Mouse (Mus musculus) kidney, postnatal 0 days (tissue): ENCODE data around the gene Capn13. TPM values are rescaled to one million over a fixed set of nuclear protein-coding genes. Genes with fewer than 3 reads are reported as not detected.

Source experiments
- ATAC-seq: fragments of 200-750 bp; cut with Nextera tagmentation; replicated peaks from 2 replicates; pipeline ENCODE4 v1.8.0; 2017; ENCODE audit warnings: low read depth, moderate number of reproducible peaks, moderate TSS enrichment, moderate library complexity; ENCODE audit not compliant: low FRiP score
- DNase-seq: peaks from one replicate; pipeline ENCODE4 v3.0.0-alpha.2; 2016; ENCODE audit warnings: low spot score
- H3K27ac ChIP-seq: fragments of 300-500 bp; sonication (generic); 2 replicates; pipeline ENCODE4 v1.5.1; 2014; ENCODE audit warnings: mild to moderate bottlenecking
- H3K27me3 ChIP-seq: fragments of 300-500 bp; sonication (generic); 2 replicates; pipeline ENCODE4 v1.6.1; 2014; ENCODE audit warnings: low read length, mixed read lengths; ENCODE audit not compliant: insufficient read depth
- H3K36me3 ChIP-seq: fragments of 300-500 bp; sonication (generic); 2 replicates; pipeline ENCODE4 v1.6.1; 2014; ENCODE audit warnings: low read length, mixed read lengths; ENCODE audit not compliant: insufficient read depth
- H3K4me1 ChIP-seq: fragments of 300-500 bp; sonication (generic); replicated peaks from 2 replicates; pipeline ENCODE4 v1.6.1; 2014; ENCODE audit warnings: antibody characterized with exemption, low read length, mixed read lengths; ENCODE audit not compliant: insufficient read depth
- H3K4me2 ChIP-seq: fragments of 300-500 bp; sonication (generic); 2 replicates; pipeline ENCODE4 v1.6.1; 2014; ENCODE audit warnings: mild to moderate bottlenecking, low read length, moderate library complexity, mixed read lengths
- H3K4me3 ChIP-seq: fragments of 300-500 bp; sonication (generic); replicated peaks from 2 replicates; pipeline ENCODE4 v1.5.1; 2014; ENCODE audit warnings: low read depth, low read length
- H3K9ac ChIP-seq: fragments of 300-500 bp; sonication (generic); 2 replicates; pipeline ENCODE4 v1.6.1; 2014; ENCODE audit warnings: low read depth, low read length
- H3K9me3 ChIP-seq: fragments of 300-500 bp; sonication (generic); replicated peaks from 2 replicates; pipeline ENCODE4 v1.6.1; 2016; ENCODE audit warnings: low read length, inconsistent platforms, mixed read lengths
- CTCF ChIP-seq: IDR thresholded peaks from 2 replicates; pipeline ENCODE4 v1.5.1; 2016; ENCODE audit warnings: antibody characterized with exemption, low read depth, mild to moderate bottlenecking, moderate library complexity
- WGBS: fragments of 180-500 bp; shearing (Covaris S2); extraction: QIAGEN DNeasy Blood & Tissue Kit; methylation state at CpG from one replicate; pipeline ENCODE4 v1.1.7; 2014; 5-methylcytosine and 5-hydroxymethylcytosine counted together
- polyA plus RNA-seq: library from polyadenylated mRNA; unstranded; fragments of >200 nt; fragmentation: Nextera tagmentation; extraction: Ambion mirVana; gene quantifications from 2 replicates; pipeline ENCODE4 v1.2.1, GENCODE M21; 2015

Gene Capn13
- polyA plus RNA-seq, 1 experiment from 2014 or later = 0.75 TPM

DNA sequence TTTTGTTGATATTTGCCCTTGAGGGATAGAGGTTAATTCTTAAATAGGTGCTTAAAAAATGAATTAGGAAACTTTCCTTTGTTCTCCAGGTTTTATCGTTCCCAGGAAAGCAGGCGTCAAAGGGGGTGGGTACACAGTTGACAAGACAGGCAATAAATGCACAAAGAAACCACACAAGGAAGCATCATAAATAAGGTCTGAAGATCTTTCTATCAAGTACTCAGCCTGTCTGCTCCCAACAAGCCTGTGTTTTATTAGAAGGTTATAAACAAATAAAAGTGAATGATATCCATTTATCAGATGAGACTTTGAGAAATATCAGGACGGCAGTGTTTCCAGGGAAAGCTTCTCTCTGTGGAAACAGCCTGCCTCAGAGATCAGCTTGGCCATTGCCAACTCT is 33.3 kb downstream of the Capn13 start:
- no peak overlapping the region for H3K9ac ChIP-seq
- H3K27ac ChIP-seq = no peak overlapping the region
- ATAC-seq (no peak), DNase-seq (no peak)
- no peaks in the 10 kb centered on the region for H3K4me1 ChIP-seq
- H3K36me3 ChIP-seq = no peaks in the 10 kb centered on the region
- no peak overlapping the region for H3K4me2 ChIP-seq
- no peak overlapping the region for H3K4me3 ChIP-seq
- H3K27me3 ChIP-seq = no peaks in the 10 kb centered on the region
- 29% methylated on average over 3 of the region's 3 CpGs for WGBS
- no peak for TF ChIP-seq CTCF
- H3K9me3 ChIP-seq = no peaks in the 10 kb centered on the region

DNA sequence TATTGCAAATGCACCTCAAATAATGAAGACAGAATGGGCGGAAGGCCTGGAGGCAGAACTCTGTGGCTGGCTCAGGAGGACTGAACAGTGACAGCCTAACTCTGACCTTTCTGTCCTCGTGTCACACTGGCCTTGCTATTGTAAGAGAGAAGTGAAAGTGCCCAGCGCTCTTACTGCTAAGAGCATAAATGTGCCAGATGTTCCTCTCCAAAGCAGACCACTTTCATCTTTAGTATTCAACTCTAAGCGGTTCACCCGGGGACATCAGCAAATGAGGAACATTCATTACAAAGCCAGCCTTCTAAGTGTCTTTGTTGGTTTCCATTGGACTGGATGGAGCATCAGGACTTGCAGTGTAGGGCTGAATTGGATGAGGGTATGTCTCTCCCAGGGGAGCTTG is 39.6 kb downstream of the Capn13 start:
- Histone ChIP-seq H3K27me3 (no peaks in the 10 kb centered on the region), H3K9me3 (no peaks in the 10 kb centered on the region), H3K36me3 (no peaks in the 10 kb centered on the region), H3K4me3 (no peak overlapping the region), H3K27ac (no peak overlapping the region), H3K9ac (no peak overlapping the region), H3K4me1 (no peaks in the 10 kb centered on the region), H3K4me2 (no peak overlapping the region)
- 69% methylated on average over 5 of the region's 5 CpGs for WGBS
- no peak for DNase-seq
- TF ChIP-seq CTCF = no peak
- ATAC-seq = no peak

GRCm38 (mm10) chr17:73343632-73344390 is 56.9 kb downstream of the Capn13 start:
- no peaks in the 10 kb centered on the region for H3K9me3 ChIP-seq
- DNase-seq (peak; percentile 14), ATAC-seq (no peak)
- H3K4me2 ChIP-seq = no peak overlapping the region
- 80% methylated on average over 6 of the region's 6 CpGs for WGBS
- H3K4me3 ChIP-seq = no peak overlapping the region
- no peak overlapping the region for H3K9ac ChIP-seq
- no peaks in the 10 kb centered on the region for H3K4me1 ChIP-seq
- no peak overlapping the region for H3K27ac ChIP-seq
- no peaks in the 10 kb centered on the region for H3K27me3 ChIP-seq
- peak; percentile 50 for TF ChIP-seq CTCF
- H3K36me3 ChIP-seq = no peaks in the 10 kb centered on the region

DNA sequence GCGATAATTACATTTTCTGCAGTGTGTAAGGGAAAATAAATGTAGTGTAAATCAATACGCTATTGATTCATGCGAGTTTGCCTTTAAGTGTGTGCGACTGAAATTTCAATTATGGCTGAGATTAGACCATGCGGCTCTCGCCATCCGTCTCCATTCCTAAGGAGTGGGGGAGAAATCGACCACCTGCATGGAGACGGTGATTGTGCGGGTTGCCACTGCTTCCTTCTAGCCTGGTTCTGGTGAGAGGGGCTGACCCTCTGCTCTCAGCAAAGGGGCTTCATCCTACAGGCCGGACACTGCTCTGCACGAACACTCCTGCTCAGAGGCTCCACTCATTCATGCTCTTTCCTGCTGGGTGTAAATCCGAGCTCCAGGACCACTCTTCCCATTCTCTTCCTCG is 58.0 kb downstream of the Capn13 start:
- Histone ChIP-seq H3K36me3 (no peaks in the 10 kb centered on the region), H3K9me3 (no peaks in the 10 kb centered on the region), H3K4me2 (no peak overlapping the region), H3K9ac (no peak overlapping the region), H3K4me3 (no peak overlapping the region), H3K27me3 (no peaks in the 10 kb centered on the region), H3K27ac (no peak overlapping the region), H3K4me1 (no peaks in the 10 kb centered on the region)
- WGBS = 70% methylated on average over 14 of the region's 14 CpGs
- DNase-seq (no peak), ATAC-seq (no peak)
- TF ChIP-seq CTCF = no peak

DNA sequence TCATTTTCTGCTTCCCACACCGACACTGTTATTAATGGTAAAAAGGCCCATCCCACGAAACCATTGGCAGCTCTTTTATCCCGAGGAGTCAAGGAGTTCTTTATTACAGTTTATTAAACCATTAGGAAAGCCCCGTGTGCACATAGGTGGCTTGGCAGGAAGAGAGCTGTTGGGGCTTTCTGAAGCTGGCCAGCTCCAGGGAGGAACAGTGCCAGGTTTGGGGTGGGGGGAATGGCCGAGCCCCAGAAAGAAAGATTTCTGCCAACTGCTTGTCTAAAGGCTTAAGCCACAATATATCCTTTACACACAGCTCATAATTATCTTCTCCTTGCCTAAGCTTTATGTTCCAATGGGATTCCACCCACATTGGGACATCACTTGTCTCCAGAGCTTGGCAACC is 71.6 kb downstream of the Capn13 start:
- no peak for TF ChIP-seq CTCF
- Histone ChIP-seq H3K27ac (no peak overlapping the region), H3K9ac (no peak overlapping the region), H3K9me3 (no peaks in the 10 kb centered on the region), H3K4me1 (no peaks in the 10 kb centered on the region), H3K36me3 (no peaks in the 10 kb centered on the region), H3K4me2 (no peak overlapping the region), H3K27me3 (no peaks in the 10 kb centered on the region), H3K4me3 (no peak overlapping the region)
- WGBS = 51% methylated on average over 5 of the region's 5 CpGs
- no peak for ATAC-seq
- no peak for DNase-seq

- Histone ChIP-seq H3K36me3 (no peaks in the 10 kb centered on the region), H3K9ac (no peak overlapping the region), H3K4me3 (no peak overlapping the region), H3K4me1 (no peaks in the 10 kb centered on the region), H3K27me3 (no peaks in the 10 kb centered on the region), H3K4me2 (no peak overlapping the region), H3K27ac (no peak overlapping the region), H3K9me3 (no peaks in the 10 kb centered on the region)
- ATAC-seq = no peak
- TF ChIP-seq CTCF = no peak
- DNase-seq = no peak
- WGBS = 5% methylated on average over 6 of the region's 6 CpGs
Measured at GRCm38 (mm10) chr17:73325314-73325713, 75.4 kb downstream of the Capn13 start.

DNA sequence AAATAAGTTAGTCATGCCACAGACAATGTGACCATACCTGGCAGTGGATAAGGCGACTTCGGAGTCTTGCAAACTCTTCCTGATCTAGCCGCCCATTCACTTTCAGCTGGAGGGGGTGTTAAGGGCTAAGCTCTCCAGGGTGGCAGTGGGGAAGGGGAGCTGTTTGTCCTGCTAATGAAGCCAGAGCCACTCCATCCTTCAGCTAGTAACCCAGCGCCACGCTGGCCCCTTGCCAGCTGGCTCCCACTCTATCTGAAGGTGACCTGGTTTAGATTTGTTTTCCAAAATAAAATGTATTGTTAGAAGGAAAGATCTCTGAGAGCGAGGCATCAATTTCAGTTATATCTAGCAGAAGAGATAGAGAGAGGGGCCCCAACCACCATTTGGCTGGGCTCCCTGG is 75.9 kb downstream of the Capn13 start:
- no peak overlapping the region for H3K9ac ChIP-seq
- TF ChIP-seq CTCF = no peak
- H3K27ac ChIP-seq = no peak overlapping the region
- H3K27me3 ChIP-seq = no peaks in the 10 kb centered on the region
- DNase-seq (no peak), ATAC-seq (no peak)
- no peaks in the 10 kb centered on the region for H3K36me3 ChIP-seq
- no peak overlapping the region for H3K4me2 ChIP-seq
- WGBS = 61% methylated on average over 6 of the region's 6 CpGs
- H3K9me3 ChIP-seq = no peaks in the 10 kb centered on the region
- no peaks in the 10 kb centered on the region for H3K4me1 ChIP-seq
- no peak overlapping the region for H3K4me3 ChIP-seq
